Mouse (Mus musculus) brain, embryonic 14.5 days (tissue): Measurements from ENCODE around the gene Scaf4.

Source experiments
- CTCF ChIP-seq: fragments of 200-500 bp; IDR thresholded peaks from 2 replicates; pipeline ENCODE4 v1.5.1; 2012; ENCODE audit warnings: inconsistent platforms, mild to moderate bottlenecking, moderate library complexity, borderline replicate concordance; ENCODE audit not compliant: insufficient read depth, insufficient read length; ENCODE audit errors: extremely low read depth
- POLR2A ChIP-seq: fragments of 200-500 bp; IDR thresholded peaks from 2 replicates; pipeline ENCODE4 v1.6.1; 2012; ENCODE audit warnings: mild to moderate bottlenecking, inconsistent platforms, borderline replicate concordance; ENCODE audit not compliant: poor library complexity, insufficient read depth, insufficient read length, severe bottlenecking; ENCODE audit errors: extremely low read depth

DNA sequence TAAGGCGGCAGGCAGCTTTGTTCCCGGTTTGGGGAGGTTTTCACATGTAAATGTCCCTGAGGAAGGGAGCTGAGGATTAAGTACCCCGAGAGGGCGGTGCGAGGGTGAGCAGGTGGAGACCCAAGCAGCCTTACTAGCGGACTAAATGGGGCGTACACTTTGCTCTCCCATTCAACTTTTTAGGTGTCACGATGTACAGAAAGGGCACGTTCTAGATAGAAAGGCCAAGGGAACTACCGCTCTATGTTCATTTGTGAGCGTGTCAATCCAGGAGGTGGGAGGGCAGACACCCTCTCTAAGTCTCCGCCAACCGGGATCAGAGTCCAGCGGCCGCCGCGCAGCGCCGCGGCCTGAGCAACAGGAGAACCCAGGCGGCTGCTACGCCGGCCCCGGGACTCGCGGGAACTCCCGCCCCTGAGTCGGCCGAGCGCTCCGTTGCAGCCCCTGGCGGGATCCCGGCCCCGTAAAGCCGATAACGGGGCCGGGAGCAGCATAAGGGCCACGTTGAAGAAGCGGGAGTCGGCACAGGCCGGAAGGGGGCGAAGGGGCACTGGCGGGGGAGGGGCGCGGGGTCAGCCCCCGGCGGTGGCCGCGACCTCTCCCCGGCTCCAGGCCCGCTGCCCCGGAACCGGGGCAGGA, 918 bp downstream of the Scaf4 start:
- TF ChIP-seq CTCF (no peak), POLR2A (no peak)
